Mouse (Mus musculus) kidney, adult 11 months (tissue): ENCODE data around the gene Syce3.

Source experiments
- DNase-seq: peaks from one replicate; pipeline ENCODE4 v3.0.0; 2022

The Syce3 gene

DNA sequence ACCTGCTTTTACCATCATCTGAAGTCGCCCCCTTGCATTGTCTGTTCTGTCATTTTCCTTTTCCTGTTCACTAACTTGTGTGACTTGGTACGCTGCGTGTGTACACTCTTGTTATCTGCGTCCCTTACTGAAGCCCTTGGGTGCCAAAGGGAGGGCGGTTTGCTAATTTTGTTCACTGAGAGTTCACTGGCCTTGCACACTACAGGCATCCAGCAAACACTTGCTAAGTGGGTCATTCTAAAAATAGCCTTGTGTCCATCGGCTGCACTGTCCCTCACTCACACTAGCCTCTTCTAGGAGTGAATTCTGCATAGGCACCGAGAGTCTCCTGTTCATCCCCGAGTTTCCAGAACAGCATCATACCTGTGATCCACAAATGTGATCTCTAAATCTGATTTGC lies 5.0 kb upstream of the Syce3 start:
- no peak for DNase-seq

GRCm38 (mm10) chr15:89406691-89407090 lies 3.6 kb downstream of the Syce3 start:
- no peak for DNase-seq

DNA sequence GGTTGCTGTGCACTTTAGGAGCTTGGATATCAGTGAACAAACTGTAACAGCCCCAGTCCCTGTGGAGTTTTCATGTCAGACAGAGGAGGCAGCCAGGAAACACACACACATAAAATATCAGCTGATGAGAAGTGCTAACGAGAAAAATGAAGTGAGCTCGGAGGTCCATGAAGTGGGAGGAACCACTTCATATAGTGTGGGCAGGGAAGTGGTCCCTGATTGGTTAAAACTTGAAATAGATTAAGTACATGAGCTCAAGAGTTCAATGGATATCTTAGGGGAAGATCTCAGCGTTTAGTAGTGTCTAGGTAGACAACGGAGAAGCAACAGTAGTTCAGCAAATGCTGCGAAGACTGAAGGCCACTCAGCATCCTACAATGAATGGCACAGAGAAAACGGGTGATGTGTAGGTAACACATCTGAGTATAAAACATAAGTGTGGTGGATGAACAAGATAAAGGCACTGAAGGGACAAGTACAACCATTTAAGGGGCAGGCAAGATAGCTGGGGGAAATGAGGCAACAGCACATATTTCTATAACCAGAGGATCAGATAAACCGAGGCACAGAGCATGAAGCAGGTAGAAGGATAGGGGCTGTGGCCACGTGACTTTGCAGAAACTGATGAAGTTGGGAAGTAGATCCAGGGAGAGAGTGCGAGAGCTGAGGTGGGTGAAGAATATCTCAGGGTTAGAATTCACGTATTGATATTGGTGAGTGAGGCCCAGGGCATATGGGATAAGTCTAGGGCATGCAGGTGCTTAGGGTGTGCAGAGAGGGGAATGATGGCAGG lies 5.3 kb downstream of the Syce3 start:
- no peak for DNase-seq

DNA sequence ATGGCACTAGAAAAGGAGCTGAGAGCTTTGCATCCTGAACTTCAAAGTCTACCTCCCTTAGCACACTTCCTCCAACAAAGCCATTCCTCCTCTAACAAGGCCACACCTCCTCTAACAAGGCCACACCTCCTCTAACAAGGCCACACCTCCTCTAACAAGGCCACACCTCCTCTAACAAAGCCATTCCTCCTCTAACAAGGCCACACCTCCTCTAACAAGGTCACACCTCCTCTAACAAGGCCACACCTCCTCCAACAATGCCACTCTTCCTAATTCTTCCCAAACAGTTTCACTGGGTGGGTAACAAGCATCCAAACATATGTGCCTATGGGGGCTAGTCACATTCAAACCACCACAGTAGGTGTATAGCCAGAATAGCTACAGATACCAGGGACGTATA lies 7.8 kb downstream of the Syce3 start:
- no peak for DNase-seq

GRCm38 (mm10) chr15:89399716-89400115 lies 10.6 kb downstream of the Syce3 start:
- no peak for DNase-seq

GRCm38 (mm10) chr15:89398146-89398545 lies 12.2 kb downstream of the Syce3 start:
- no peak for DNase-seq

DNA sequence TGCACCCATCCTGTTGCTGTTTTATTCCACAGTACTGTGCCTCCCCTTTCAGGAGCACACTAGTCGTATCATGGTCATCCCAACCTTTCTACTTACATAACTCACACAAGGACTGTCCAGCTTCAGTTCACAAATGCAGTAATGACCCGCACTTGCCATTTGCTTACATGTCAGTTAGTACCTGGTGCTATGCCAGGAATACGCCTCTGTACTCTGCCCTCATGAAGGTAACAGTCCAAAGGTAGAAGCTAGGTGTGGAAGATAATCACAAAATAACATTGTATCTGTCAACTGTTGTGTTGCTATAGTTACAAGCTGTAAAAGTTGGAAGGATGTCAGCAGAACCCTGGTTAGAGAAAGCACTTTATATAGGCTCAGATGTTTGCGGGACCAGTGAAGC lies 13.4 kb downstream of the Syce3 start:
- DNase-seq = peak; percentile 68

DNA sequence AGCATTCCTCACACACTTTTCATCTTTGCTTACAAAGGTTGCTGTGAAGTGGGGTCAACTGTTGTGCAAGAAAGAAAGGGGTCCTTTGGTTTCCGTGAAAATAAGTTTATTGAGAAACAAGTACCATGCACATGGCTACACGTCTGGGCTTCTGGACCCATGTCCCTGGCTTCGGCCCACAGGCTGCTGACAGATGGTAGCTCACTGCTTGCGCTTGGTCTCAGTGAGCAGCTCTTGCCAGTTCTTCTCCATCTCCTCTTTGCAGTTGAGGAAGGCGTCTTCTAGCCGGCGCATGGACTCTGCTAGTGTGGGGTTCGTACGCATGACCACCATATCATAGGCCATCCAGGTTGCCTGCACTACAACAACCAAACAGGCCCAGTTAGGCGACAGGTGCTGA lies 20.2 kb downstream of the Syce3 start:
- no peak for DNase-seq

GRCm38 (mm10) chr15:89387127-89387526 lies 23.2 kb downstream of the Syce3 start:
- DNase-seq = no peak

DNA sequence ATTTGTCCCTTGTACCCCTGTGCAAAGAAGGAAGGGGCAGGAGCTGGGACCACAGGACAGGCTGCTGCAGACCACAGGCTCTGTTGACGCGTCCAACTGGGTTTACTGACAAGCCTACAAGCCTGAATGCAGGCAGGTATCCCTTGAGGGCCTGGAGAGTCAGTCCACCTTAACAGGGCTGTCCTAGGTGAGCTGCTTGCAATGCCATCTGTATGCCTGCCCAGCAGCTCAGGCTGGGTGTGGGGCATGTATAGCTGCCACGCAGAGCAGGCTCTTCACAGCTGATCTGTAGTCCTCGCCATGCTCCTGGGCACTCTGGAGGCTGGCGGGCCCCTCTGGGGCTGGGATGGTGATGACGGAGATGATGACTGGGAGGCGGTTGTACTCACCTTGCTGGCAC lies 25.7 kb downstream of the Syce3 start, which contains the start of gene Klhdc7b:
Gene Klhdc7b, plus strand, starts transcription at position 301 of the 400 bp plus-strand sequence.
- DNase-seq = no peak

DNA sequence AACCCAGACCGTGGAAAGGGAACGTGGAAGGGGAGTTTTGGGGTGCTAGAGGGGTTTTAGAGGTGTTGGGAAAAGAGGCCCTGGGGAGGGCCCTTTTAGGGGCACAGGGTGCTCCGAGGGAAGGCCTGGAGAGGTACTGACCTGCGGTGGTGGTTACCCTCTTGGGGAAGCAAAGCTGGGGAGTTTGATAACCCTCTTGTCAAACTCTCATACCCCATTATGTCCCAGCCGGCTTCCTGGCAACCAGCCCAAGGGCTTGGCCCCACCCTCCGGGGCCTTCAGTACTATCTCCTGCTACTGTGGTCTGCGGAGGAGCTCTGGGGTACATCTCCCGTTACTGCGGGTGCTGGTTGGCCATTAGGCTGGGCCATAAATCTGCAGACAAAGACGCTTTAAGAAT lies 30.9 kb downstream of the Syce3 start:
- DNase-seq = no peak

GRCm38 (mm10) chr15:89378831-89379401 lies 31.4 kb downstream of the Syce3 start, which contains the start of gene Odf3b:
TSS of gene Odf3b (minus strand) at chr15:89379282.
- DNase-seq = peak; percentile 33

DNA sequence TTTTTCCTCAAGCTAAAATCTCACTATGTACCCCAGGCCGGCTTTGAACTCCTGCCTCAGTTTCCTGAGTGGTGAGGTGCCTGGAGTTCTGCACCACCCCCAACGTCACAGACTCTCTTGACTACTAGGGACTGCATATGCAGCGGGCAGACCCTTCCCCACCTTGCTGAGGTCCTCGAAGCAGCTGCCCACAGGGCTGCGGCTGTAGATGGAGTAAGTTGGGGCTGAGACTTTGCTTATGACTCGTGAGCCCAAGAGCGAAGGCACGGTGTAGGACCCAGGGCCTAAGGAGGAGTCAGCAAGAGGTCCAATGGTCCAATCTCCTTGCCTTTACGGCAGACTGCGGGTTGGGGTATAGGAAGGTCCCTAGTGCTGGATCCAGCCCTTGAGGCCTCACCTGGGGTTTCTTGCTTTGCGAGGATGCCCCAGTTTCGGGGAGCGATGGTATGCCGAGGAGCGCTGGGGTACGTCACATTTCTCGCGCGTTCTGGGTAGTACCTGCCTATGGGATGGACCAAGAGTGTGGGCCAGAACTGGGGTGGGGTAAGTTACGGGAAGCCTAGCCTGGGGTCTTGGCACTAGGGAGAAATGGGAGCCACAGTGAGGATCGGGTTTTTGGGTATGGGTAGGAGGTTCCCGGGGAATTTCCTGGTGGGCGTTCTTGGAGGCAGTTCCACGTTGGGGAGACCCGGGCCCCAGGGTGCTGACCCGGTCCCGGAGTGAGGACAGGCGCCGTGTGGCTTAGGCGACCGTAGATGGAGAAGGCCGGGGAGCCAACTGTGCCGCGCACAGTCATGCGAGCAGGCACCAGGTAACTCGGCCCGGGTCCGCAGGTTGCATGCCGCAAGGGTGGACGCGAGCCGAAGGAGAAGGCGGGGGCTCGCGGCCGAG lies 32.1 kb downstream of the Syce3 start:
- DNase-seq = no peak

DNA sequence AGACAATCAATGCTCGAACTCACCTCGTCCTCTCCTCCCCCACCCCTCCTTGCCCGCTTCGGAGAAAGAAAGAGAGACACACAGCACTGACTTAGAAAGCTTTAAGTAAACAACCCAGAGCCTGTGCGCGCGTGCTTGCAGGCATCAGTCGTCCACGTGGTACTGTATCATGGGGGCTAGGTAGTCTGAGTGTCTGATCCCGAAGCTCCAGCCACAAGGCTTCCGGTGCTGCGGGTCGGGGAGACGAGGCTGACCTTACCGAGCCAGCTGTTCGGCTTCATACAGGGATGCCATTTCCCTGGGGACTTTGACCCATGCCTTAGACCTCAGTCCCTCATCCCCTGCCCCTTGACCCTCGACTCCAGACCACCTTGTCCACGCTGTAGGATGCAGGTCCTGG lies 32.9 kb downstream of the Syce3 start:
- no peak for DNase-seq

GRCm38 (mm10) chr15:89376957-89377356 lies 33.3 kb downstream of the Syce3 start, which contains the start of gene Tymp:
TSS of gene Tymp (minus strand) at chr15:89377039.
- peak; percentile 27 for DNase-seq

- DNase-seq = no peak
Measured at GRCm38 (mm10) chr15:89376040-89376439, 34.3 kb downstream of the Syce3 start.

GRCm38 (mm10) chr15:89374801-89375534 lies 35.3 kb downstream of the Syce3 start:
- DNase-seq = no peak

DNA sequence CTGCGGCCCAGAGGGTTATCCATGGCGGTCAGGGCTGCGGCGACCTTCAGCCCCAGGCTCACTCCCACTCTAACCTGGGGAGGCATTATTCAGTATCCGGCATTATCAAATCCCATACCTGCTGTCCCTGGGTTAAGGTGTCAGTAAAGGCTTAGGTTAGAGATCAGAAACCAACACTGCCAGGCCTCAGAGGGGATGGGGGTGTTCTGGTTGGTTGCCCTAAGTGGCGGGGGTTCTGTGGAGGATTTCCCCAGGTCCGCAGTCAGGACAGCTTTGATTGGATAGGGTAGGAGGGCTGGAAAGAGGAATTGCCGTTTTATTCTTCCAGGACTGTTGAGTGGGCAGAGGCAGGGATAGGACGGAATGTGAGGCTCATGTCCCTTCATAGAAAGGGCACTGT lies 36.0 kb downstream of the Syce3 start:
- DNase-seq = no peak

DNA sequence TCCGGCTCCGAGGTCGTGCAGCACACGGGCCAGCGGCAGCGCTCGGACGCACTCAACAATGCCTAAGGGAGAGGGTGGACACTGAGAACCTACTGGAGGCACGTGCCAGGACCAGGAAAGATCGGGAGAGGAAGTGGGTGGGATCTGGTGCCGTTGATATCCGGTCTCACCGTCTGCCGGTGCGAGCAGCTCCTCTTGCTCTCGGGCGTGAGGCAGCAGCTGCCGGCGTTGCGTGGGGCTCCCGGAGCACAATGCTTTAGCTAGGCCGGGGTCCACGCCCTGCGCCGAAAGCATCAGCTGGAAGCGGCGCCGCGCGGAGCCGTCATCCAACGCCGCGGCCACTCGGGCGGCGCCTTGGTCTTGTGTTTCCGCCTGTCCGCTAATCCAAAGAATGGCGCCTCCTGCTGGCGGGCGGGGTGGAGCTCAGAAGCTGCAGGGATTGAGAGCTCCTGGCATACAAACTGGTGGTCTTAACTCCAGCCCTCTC lies 36.5 kb downstream of the Syce3 start, which contains the start of gene Sco2:
Gene Sco2, minus strand, starts transcription at position 85 of the 487 bp plus-strand sequence.
- peak; percentile 91 for DNase-seq

- peak; percentile 89 for DNase-seq
Measured at GRCm38 (mm10) chr15:89373027-89373761, 37.1 kb downstream of the Syce3 start.

GRCm38 (mm10) chr15:89372536-89372935 lies 37.8 kb downstream of the Syce3 start:
- DNase-seq = no peak

DNA sequence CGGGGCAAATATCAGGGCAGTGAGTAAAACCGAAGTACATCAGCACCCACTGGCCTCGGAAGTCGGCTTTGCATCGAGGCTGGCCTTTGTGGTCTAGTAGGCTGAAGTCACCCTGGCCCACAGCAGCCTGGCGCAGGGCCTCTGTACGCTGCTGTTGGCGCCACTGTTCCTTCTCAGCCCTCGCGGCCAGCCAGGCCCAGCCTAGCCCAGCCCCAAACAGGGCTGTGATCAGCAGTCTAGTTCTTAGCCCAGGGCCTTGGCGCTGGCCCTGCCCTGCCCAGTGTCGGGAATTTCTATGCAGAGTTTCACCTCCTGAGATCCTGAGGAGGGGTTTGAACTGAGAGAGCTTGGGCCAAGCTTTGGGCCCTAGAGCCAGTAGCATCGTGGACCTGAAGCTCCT lies 38.2 kb downstream of the Syce3 start:
- DNase-seq = no peak
